Mouse (Mus musculus): Measurements from ENCODE around the gene Fbxl17.

The Fbxl17 gene

DNA sequence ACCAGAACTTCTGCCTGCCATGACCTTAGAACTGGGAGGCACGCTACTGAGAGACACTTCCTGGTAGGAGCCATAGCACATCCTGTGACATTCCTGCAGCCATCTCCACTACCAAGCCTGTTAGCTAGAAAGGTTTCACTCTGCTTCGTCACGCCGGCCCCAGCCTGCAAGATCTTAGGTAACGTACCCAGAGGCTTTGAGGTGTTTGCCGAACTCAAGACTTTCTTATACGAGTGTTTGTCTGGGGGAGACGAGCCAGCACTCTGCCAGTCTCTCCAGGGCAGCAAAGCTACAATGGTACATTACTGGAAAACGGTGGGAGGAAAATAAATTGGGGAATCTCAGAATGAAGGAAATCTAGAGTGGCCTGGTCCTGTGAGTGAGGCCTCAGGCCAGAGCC, 292.1 kb downstream of the Fbxl17 start:
- peak; percentile 23 for DNase-seq

DNA sequence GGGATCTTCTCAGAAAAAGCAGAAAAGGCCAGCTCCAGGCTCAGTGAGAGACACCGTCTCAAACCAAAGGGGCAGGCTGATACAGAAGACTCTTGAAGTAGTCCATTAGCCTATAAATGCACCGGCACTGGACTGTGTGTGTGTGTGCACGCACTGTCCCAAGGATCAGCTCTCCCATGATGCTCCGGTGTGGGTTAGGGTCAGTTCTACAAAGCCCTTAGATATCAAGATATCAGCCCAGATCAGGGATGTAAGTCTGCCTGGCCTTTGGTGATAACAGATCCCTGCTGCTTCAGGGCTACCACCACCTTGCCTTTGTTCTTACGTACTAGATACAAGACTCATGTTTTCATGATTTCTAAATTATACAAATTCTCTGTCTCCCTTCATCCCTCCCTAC, 294.5 kb downstream of the Fbxl17 start:
- DNase-seq: no peak

DNA sequence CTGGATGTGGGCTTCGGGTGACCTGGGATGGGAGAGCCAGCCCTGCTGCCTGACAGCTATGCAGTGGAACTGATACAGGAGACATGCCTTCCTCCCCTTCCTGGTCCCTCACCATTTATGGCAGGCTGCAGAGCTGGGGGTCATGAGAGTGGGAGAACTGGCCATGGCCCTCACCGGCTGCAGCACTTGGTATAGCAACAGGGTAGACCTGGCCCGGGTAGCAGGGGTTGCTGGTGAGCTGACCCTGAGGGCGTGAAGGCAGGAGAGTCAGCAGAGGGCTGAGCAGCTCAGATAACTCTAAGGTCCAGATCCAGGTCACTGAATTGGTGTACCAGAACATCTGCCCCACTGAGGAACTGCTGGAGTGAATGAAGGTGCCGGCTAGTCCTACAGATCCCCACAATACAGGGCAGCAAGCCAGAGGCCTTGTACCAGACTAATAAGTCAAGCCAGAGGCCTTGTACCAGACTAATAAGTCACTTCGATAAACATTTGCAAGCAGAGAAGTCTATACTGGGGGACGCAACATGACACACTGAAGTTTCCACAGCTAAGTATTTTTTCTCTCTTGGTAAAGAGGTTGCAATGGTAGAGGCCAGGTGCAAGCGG, 296.1 kb downstream of the Fbxl17 start:
- DNase-seq: no peak

DNA sequence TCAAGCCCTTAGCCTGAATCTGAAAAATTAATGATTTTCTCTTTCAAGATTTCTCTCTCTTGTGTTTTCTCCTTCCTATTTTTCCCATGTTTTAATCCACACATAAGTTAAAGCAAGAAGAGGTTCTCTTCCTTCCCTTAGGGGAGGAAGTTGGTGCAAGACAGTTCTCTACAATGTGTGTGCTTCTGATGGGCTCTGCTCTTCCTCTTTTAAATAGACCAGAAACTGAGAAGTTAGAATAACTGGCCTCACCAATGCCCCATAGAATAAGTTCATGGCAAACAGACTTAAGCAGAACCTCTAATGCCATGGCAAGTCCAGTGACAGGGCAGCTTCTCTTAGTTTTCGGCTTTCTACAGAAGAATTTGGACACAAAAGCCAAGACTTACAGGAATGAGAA, 301.1 kb downstream of the Fbxl17 start:
- DNase-seq: no peak

DNA sequence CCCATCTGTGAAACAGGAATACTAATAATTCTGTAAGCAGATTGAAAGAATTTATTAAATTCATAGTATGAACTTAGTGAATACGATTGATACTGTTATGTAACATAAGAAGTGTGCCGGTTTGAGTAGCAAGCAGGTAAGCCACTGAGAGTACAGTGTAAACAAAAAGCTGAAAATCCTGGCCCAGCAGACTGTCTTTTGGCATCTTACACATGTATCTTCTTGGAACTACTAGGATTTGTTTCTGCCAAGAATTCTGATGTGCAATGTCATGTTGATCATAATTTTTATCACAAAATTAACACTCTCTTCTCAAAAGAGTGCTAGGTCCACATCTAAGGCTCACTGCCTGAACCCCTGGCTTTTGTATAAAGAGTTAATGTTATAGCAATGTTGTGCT, 304.3 kb downstream of the Fbxl17 start:
- no peak for DNase-seq

DNA sequence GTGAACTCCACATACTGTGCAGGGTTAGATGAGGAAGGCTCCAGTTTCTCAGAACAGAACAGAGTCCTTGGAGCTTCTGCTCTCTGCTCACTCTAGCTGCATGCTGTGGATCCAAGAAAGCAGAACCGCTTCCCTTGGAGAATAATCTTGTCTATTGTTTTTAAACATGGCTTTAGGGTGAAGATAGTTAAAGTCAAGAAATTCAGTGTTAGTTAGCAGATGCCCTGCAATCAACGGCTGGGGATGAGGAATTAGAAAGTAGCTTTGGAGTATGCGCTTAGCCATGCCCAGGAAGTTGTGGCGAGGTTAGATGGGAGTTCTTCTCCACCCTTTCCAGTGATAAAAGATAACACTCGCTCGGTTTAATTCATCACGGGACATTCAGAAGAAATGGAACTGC, 306.6 kb downstream of the Fbxl17 start:
- no peak for DNase-seq

DNA sequence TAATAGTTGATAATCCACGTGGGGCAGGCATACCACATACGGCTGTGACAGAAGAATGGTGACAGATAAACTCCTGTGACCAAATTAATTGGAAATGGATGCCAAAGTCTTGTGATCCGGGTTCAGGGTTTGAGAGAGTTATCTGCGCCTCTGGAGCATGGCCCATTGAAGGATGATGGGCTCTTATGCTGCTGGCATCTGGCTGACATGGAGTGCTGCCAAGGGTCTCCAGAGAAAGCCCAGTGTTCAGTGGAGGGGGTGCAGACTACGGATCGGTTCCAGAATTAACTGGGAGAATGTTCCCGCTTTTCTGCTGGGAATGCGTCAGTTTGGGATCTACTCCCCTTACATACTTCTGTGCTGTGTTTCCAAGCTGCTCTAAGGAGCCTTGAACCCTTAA, 308.5 kb downstream of the Fbxl17 start:
- DNase-seq: no peak

DNA sequence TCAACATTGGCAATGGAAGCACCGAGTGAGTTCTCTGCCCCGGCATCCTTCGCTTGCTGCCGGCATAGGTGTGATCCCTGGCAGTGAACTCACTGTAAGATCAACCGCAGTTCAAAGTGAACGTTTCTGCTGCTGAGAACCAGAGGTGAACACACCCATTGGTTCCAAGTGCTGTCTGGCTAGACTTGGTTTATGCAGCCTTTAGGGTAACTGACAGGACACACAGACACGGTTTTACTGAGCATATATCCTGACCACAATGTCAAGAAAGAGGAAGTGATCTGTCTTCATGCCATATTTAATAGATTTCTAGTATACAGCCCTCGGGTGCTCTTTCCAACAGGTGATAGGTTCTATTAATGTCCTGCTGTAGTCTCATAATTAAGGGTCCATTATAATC, 310.5 kb downstream of the Fbxl17 start:
- no peak for DNase-seq

DNA sequence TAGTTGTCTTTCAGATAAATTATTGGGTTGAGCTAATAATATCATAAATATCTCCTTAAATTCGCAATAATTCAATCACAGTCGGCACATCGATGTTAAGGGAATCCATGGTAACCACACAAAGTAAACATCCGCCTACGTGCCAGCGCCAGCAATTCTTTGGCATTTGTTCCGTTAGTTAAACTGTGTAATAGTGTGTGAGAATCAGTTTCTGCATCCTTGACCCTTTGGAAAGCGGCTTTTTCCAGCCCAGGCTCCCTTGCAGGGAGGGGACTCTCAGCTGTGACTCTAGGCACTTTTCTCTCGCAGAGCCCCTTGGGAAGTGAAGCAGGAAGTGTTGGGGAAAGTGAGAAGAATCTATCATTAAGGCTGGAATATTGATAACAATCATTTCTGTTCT, 314.3 kb downstream of the Fbxl17 start:
- DNase-seq: peak; percentile 55

DNA sequence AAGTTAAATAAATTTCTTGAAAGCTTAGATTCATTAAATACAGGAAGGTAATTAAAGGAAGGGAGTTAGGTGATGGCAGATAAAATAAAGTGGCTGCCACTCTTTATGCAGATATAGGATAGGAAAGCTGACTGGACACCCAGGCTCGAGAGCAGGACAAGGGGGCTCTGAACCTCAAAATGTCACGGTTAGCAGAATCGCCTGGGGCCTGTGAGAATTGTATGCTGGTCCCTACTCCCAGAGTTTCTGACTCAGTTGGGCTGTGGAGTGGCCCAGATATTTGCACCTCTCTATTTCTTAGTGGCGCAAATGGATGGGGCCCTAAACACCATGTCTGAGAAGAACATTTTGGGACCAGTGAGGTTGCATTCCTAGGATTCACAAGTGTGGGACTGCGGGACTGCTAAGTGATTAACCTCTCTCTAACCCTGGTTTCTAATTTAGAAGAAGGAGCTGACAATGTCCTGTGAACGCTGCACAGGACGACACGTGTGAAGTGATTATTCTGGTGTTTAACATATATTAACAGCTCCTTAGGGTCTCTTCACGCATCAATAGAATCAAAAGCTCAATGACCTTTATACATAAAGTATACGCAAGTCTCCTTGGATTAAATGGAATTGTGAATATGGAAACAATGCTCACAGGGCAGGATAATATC, 314.8 kb downstream of the Fbxl17 start:
- DNase-seq: no peak

DNA sequence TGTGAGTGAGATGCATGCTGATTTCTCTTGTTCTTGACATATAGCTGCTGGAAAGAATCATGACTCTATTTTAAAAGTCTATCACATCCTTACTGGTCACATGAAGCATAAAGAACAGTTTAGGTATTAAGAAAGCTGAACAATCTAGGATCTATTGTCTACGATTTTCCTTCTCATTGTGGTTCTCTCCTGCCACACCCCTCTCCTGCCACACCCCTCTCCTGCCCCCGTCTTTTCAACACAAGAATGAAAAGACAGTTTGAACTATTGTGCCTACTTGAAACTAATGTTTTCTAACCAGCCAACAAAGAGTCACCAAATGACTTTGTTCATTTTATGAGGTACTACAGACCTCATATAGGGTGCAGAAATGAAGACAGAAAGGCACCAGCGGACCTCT, 316.4 kb downstream of the Fbxl17 start:
- no peak for DNase-seq

DNA sequence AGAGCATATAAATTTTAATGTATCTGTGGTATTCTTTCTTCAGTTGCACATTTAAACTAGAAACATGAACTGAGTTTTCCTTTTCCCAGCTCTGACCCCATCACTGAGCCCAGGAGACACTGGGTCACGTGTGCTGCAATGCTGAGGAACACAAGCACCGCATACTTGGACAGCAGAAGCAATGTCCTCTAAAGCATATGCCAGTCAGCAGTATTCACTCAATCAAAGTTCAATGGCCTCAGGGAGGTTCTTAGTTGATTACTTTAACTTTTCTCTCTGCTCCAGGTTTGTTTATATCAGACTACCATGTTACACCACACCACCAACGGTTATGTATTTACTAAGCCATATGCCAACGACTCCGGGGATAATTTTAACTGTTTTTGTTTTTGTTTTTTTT, 318.2 kb downstream of the Fbxl17 start:
- DNase-seq: no peak

DNA sequence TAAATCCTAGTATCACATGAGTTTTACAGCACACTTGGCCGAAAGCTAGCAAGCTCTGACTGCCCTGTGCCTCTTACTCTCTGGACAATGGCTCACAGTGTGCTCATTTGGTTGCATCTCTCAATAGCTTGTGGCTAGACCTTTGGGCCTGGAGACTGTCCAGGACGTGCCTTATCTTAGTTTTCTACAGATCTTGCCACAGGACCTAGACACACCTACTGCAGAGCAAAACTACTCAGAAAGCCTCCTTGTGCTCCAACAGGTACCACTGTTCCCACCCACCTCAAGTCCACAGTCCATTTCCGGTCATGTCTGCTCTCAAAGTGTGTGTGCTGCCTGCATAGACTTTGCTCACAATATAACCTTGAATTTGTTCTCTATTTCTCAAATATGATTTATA, 319.8 kb downstream of the Fbxl17 start:
- DNase-seq: no peak

DNA sequence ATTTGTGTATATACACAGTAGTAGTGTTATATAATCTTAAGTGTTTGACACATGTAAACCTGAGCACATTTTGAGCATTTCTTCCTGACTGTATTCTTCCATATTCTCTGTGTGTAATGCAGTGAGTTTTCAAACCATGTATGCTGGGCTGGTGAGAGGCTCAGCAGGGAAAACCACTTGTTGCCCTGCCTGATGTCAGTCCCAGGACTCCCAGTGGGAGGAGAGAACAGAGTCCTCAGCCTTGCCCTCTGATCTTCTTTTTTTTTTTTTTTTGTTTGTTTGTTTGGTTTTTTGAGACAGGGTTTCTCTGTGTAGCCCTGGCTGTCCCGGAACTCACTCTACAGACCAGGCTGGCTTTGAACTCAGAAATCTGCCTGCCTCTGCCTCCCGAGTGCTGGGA, 321.5 kb downstream of the Fbxl17 start:
- DNase-seq: no peak

DNA sequence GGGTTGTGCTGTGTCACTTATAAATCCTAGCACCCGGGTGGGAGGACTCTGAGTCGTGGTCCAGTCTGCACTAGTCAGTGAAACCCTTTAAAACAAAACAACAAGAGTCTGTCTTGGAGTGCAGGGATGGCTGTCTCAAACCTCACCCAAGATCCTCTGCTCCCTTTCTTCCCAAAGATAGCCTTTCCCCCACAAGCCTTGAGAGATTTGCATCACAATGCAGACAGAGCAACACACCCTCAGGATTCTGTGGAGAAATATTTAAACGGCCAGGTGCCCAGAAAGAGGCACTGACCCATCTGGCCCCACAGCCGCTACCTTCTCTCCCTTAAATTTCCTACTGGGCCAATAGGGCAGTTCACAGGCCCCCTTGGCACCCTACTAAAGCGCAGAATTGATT, 323.4 kb downstream of the Fbxl17 start:
- DNase-seq: no peak

DNA sequence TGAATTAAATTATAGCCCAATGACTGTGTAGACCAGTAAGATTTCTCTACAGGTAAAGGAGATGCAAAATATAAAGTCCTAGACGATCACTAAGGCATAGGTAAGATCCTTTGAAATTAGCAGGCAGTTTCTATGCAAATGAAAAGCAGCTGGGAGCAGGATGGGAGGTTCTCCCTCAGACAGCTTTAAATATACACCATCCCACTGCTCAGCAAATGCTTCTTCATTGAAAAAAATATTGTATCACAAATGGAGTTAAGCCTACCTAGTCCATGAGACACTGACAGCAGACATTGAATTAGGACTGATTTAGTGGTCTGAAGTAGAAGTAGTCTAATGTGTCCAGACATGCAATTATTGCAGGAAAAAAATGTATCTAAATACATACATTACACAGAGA, 327.1 kb downstream of the Fbxl17 start:
- DNase-seq: no peak

DNA sequence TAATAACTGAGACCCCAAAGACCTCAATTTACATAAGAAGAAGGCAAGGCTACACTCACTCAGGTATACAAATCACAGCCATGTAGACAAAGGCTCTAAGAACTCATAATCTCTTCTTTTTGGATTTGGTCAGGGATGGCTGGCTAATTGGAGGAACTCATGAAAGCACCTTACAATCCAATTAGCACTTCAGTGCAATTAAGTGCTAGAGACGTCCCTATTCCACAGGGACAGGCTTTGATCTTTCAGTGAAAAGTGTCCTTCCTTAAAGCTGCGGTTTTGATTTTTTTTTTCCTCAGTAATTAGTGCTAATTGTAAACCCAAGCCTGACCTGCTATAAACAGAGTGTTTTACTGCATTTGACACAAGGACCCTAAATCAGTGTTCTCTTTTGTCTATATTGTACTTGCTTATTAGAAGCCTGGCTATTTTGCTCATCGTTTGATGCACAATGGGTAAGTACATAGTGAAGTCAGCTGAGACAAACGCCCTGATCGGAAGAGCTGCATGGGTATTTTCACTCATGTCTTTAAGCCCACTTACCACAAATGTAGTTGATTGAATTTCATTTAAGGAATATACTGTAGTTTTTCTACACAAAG, 327.8 kb downstream of the Fbxl17 start:
- no peak for DNase-seq

DNA sequence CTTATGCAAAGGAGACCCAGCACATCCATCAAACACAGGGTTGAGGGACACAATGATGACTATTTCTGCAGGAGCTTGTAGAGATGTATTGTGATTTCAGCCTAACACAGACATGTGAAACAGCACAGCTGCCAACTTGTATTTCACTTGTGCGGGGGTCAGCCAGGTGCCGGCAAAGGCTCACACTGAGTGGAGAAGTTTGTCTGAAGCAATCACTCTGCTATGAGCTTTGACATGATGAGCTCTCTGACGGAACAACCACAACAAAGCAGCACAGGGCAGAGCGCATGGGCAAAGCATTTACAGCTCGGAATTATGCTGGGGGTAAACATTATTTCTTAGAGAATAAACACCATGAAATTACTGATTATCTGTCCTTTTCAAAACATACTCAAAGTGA, 328.6 kb downstream of the Fbxl17 start:
- no peak for DNase-seq

DNA sequence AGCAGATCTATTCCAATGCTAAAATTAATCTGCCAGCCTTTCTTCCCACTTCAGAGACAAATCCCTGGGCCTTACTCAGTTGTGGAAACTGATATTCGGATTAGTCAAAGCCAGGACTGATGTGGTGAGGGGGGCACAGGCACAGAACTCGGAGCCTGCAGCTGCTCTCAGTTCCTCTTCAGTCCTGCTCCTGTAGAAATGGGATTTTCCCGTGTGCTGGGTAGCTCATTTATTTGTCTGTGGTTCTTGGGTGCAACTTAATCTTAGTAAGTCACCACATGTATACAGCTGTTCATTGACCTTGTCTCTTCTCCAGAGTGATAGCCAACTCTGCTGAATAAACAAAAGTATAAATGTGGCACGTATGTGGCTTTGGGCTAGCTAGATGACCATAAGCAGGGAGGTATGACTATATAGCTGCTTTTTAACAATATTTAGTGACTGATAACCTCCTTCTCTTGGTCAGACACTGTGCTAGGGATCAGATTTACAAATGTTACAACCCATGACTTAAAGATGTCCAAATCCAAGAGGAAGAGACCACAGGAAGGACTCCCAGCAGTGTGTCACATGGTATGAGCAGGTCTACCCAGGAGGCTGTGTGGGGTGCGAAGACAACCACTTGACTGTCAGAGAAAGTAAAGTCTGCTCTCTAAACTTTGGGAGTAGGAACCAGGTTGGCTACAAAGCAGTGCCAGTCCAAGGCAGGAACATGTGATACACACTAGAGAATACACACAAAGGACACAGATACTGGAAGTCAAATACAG, 331.6 kb downstream of the Fbxl17 start:
- no peak for DNase-seq

DNA sequence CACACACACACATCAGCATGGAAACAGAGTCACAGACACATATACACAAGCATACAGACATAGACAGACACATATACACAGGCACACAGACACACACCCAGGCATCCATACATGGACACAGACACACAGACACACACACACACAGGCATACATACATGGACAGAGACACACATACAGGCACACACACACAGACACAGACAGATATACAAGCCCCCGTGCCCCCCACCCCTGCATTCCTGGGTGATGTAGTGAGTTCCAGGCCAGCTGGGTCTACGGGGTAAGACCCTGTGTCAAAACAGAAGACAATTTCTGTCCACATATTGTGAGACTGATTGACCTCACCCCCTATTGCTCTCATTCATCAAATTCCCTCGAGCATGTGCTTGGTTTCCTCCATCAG, 332.6 kb downstream of the Fbxl17 start:
- no peak for DNase-seq

DNA sequence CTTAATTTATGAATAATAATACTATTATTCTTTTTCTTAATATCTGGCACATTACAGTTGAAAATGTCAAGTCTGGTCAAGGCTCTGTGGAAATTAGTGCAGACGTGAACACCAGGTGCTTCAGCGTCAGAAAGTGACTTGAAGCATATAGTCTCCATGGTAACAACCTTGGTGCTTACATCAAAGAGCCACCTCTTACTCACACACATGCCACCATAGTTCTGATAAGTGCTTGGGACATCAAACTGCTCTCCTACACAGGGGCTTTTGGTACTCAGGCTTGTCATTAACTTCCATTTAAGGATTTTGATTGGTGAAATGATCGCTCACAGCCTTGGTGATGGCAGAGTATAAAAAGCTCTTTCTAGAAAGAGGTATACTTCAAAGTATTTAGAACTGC, 333.1 kb downstream of the Fbxl17 start:
- DNase-seq: no peak

DNA sequence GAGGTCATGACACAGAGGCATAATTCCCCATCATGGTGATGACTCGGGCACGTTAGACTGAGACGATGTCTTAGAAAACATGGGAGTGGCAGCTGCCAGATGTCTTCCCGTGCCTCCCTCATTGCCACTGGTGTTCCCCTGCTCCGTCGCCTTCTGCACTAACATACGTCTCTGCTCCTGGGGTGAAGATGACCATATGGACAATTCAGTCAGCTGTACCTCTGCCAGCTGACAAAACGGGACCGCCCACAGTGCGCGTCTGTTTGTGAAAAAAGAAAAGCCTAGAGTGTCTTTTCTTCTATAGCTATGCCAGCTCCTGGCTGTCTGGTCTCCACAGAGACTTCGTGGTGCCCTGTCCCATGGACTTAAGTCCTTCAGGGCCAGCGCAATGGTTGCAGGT, 334.0 kb downstream of the Fbxl17 start:
- DNase-seq: no peak

DNA sequence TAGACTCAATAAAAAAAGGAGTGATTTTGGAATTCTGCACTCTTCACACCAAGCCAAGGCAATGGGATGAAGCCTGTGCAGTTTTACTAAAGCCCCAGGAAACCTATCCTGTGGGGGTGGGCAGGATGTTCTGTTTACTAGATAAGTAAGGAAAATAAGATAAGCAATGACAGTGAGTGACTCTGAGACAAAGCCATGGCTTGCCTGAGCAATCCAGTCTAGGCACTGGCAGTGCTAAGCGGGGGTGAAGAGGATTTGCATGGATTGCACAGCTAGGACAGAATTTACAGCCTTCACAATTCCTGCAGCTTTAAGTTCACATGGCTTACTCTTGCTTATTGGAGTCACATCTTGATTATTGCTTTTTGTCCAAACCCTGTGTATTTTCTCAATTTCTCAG, 335.5 kb downstream of the Fbxl17 start:
- DNase-seq: no peak

DNA sequence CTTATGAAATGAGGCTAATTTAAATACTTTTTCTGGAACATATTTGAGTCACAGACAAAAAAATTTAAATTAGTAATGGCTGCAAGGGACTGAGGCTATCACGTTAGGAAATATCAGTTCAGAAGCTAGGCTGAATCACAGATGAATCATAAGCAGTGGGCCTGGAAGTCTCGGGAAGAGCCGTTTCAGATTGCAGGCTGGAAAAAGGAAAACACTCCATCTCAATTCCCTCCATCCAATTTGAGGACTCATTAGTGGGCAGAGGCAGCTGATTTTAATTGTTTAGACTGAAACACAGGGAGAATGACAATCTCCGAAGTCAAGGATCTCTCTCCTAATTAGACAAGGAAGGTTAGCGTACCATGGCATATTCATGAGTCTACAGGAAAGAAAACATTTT, 337.9 kb downstream of the Fbxl17 start:
- DNase-seq: no peak

All from lung, postnatal 36 days (tissue).